Mouse (Mus musculus) CH12.LX (cell line): ENCODE measurements around the gene Tmem164. TPM values are rescaled to one million over a fixed set of nuclear protein-coding genes. Genes with fewer than 3 reads are reported as not detected.

Experiments
- DNase-seq: peaks from one replicate; pipeline ENCODE4 v3.0.0-alpha.2; 2013; ENCODE audit errors: extremely low read depth
- H3K27ac ChIP-seq: 2 replicates; pipeline ENCODE4 v1.5.1; 2012; ENCODE audit warnings: low read depth, mild to moderate bottlenecking, control low read depth, moderate library complexity; ENCODE audit not compliant: insufficient read depth
- H3K27me3 ChIP-seq: replicated peaks from 2 replicates; pipeline ENCODE3; 2012; ENCODE audit warnings: inconsistent platforms
- H3K36me3 ChIP-seq, 2 experiments: replicated peaks in 1 of 2; 2 replicates each; pipeline versions ENCODE3 to v1.6.1; 2012; ENCODE audit warnings: inconsistent platforms in 1 of 2, low read length in 1 of 2, mild to moderate bottlenecking in 1 of 2, mixed read lengths in 1 of 2, moderate library complexity in 1 of 2; ENCODE audit not compliant: control insufficient read depth in 1 of 2, insufficient read depth in 1 of 2
- H3K4me1 ChIP-seq, 2 experiments: 2 replicates each; pipeline ENCODE4 v1.6.1; 2012; ENCODE audit warnings: inconsistent platforms in 1 of 2, moderate library complexity in 1 of 2; ENCODE audit not compliant: insufficient read depth in 2 of 2, control insufficient read depth in 1 of 2
- H3K4me2 ChIP-seq: 2 replicates; pipeline ENCODE4 v1.6.1; 2012; ENCODE audit warnings: low read depth, mild to moderate bottlenecking, control low read depth; ENCODE audit not compliant: poor library complexity, insufficient read depth, severe bottlenecking
- H3K4me3 ChIP-seq, 3 experiments: fragments of 150-350 bp in 1 of 3; sonication (generic) in 1 of 3; replicated peaks in 1 of 3; 2 replicates each; pipeline versions ENCODE3 to v1.5.1; 2011 to 2012; ENCODE audit warnings: low read depth in 2 of 3, low read length in 2 of 3, mild to moderate bottlenecking in 2 of 3, moderate library complexity in 2 of 3, control low read depth in 1 of 3, improper control_type of control experiment in 1 of 3, inconsistent platforms in 1 of 3, mixed read lengths in 1 of 3; ENCODE audit not compliant: poor library complexity in 1 of 3
- H3K79me2 ChIP-seq: replicated peaks from 2 replicates; pipeline ENCODE4 v1.6.1; 2012; ENCODE audit warnings: mild to moderate bottlenecking, moderate library complexity; ENCODE audit not compliant: control insufficient read depth, poor library complexity, insufficient read depth, severe bottlenecking; ENCODE audit errors: extremely low read depth
- H3K9ac ChIP-seq: 2 replicates; pipeline ENCODE4 v1.6.1; 2012; ENCODE audit warnings: low read depth, mild to moderate bottlenecking, control low read depth, moderate library complexity; ENCODE audit not compliant: insufficient read depth
- H3K9me3 ChIP-seq: replicated peaks from 2 replicates; pipeline ENCODE3; 2012; ENCODE audit warnings: low read length, inconsistent platforms, mixed read lengths
- BHLHE40 ChIP-seq: IDR thresholded peaks from 2 replicates; pipeline ENCODE4 v1.6.1; 2011; ENCODE audit warnings: mild to moderate bottlenecking, low read depth, low read length, improper control_type of control experiment
- CTCF ChIP-seq, 2 experiments: IDR thresholded peaks in 1 of 2; conservative IDR thresholded peaks in 1 of 2; 2 replicates each; pipeline ENCODE4 v1.5.1; 2011 to 2012; ENCODE audit warnings: low read depth in 2 of 2, low read length in 2 of 2, improper control_type of control experiment in 1 of 2, inconsistent platforms in 1 of 2, mild to moderate bottlenecking in 1 of 2, moderate library complexity in 1 of 2
- E2F4 ChIP-seq: IDR thresholded peaks from 2 replicates; pipeline ENCODE4 v1.6.1; 2011; ENCODE audit warnings: low read depth, low read length, improper control_type of control experiment; ENCODE audit not compliant: insufficient replicate concordance
- GABPA ChIP-seq: IDR thresholded peaks from 2 replicates; pipeline ENCODE4 v1.6.1; 2012; ENCODE audit warnings: low read depth, low read length, improper control_type of control experiment, inconsistent platforms; ENCODE audit not compliant: insufficient replicate concordance
- JUND ChIP-seq: conservative IDR thresholded peaks from 2 replicates; pipeline ENCODE4 v1.6.1; 2011; ENCODE audit warnings: low read depth, low read length, improper control_type of control experiment
- MAFK ChIP-seq: IDR thresholded peaks from 2 replicates; pipeline ENCODE4 v1.6.1; 2011; ENCODE audit warnings: low read length, improper control_type of control experiment; ENCODE audit not compliant: insufficient replicate concordance
- NRF1 ChIP-seq: IDR thresholded peaks from 2 replicates; pipeline ENCODE4 v1.6.1; 2014; ENCODE audit warnings: low read depth, mild to moderate bottlenecking, inconsistent platforms, low read length, improper control_type of control experiment, moderate library complexity
- RAD21 ChIP-seq: IDR thresholded peaks from 2 replicates; pipeline ENCODE4 v1.6.1; 2011; ENCODE audit warnings: low read depth, mild to moderate bottlenecking, low read length, improper control_type of control experiment, moderate library complexity
- SIN3A ChIP-seq: IDR thresholded peaks from 2 replicates; pipeline ENCODE4 v1.6.1; 2012; ENCODE audit warnings: low read length, improper control_type of control experiment, inconsistent platforms
- SMC3 ChIP-seq: IDR thresholded peaks from 2 replicates; pipeline ENCODE4 v1.6.1; 2011; ENCODE audit warnings: low read depth, low read length, improper control_type of control experiment
- USF1 ChIP-seq: IDR thresholded peaks from 2 replicates; pipeline ENCODE4 v1.6.1; 2014; ENCODE audit warnings: low read depth, mild to moderate bottlenecking, inconsistent platforms, low read length, improper control_type of control experiment
- ZC3H11A ChIP-seq: IDR thresholded peaks from 2 replicates; pipeline ENCODE4 v1.6.1; 2012; ENCODE audit warnings: low read depth, mild to moderate bottlenecking, inconsistent platforms, low read length, improper control_type of control experiment
- ZMIZ1 ChIP-seq: IDR thresholded peaks from 2 replicates; pipeline ENCODE4 v1.6.1; 2012; ENCODE audit warnings: low read depth, mild to moderate bottlenecking, inconsistent platforms, low read length, improper control_type of control experiment
- dilution Hi-C: fragments of 300-500 bp; cut with MboI; formaldehyde crosslinking; loops from 2 replicates; pipeline ENCODE4 v1.14.3; 2020; ENCODE audit warnings: low sequenced_read_pairs; ENCODE audit not compliant: extremely low pct_unique_long_range_greater_than_20kb, extremely low pct_ligation_motif_present
- in situ Hi-C: fragments of 300-500 bp; cut with MboI; formaldehyde crosslinking; loops from 3 replicates; pipeline ENCODE4 v1.14.3; 2019; ENCODE audit warnings: low sequenced_read_pairs, low pct_ligation_motif_present, low pct_unique_long_range_greater_than_20kb, mixed read lengths
- polyA plus RNA-seq: library from polyadenylated mRNA; unstranded; fragments of >175 nt; gene quantifications from 2 replicates; pipeline ENCODE4 v1.2.1, GENCODE M21; 2012; ENCODE audit warnings: low read depth; ENCODE audit not compliant: insufficient read length
- total RNA-seq, 2 experiments: library from RNA; depleted of rRNA; stranded (reverse); fragments of 300-350 nt in 1 of 2; fragments of >200 nt in 1 of 2; gene quantifications; 2 replicates each; pipeline ENCODE4 v1.2.3; 2012 to 2014

Tmem164 gene
- total and polyA plus RNA-seq, 3 experiments = 19.2 to 22.7 (median 21.5) TPM

GRCm38 (mm10) chrX:142821239-142821638 lies 140.0 kb downstream of the Tmem164 start:
- dilution Hi-C loops = no loop called here
- TF ChIP-seq GABPA (no peak), NRF1 (no peak)
- Histone ChIP-seq H3K36me3 (peaks cover 0 to 25% of the 10 kb centered on the region in 2 experiments), H3K4me2 (no peak overlapping the region), H3K4me3 (no peak overlapping the region), H3K27me3 (no peaks in the 10 kb centered on the region), H3K79me2 (no peaks in the 10 kb centered on the region), H3K27ac (no peak overlapping the region), H3K9ac (no peak overlapping the region), H3K4me1 (no peaks in the 10 kb centered on the region; a peak in 1 of 4 replicates), H3K9me3 (no peaks in the 10 kb centered on the region)
- in situ Hi-C loops = loop anchor here (5.0 kb wide), 1 partner anchor 231 kb away; no protein-coding TSS in a partner anchor
- DNase-seq = no peak

GRCm38 (mm10) chrX:142821846-142822245 lies 140.6 kb downstream of the Tmem164 start:
- Histone ChIP-seq H3K36me3 (peaks cover 0 to 25% of the 10 kb centered on the region in 2 experiments), H3K4me3 (no peak overlapping the region), H3K9me3 (no peaks in the 10 kb centered on the region), H3K27ac (no peak overlapping the region), H3K4me1 (peaks cover 0 to 5% of the 10 kb centered on the region in 2 experiments; a peak in 2 of 4 replicates), H3K27me3 (no peaks in the 10 kb centered on the region), H3K79me2 (no peaks in the 10 kb centered on the region), H3K4me2 (no peak overlapping the region), H3K9ac (no peak overlapping the region)
- dilution Hi-C loops (no loop called here), in situ Hi-C loops (loop anchor here (5.0 kb wide), 1 partner anchor 230 kb away; no protein-coding TSS in a partner anchor)
- peak; percentile 5; the same call in 1 of the 2 replicates for TF ChIP-seq ZC3H11A
- TF ChIP-seq CTCF (conservative IDR thresholded peaks at IDR 0.05 in 1 of 2, IDR thresholded peaks at IDR 0.05 in 1 of 2; ENCODE audit: low read depth in 2 of 2, low read length in 2 of 2) = peak; percentile 38 to 67; a peak in 3 of 4 replicates
- peak; percentile 70 for TF ChIP-seq RAD21
- no peak for TF ChIP-seq SIN3A
- TF ChIP-seq SMC3 = peak; percentile 70
- no peak for TF ChIP-seq BHLHE40
- DNase-seq = peak; percentile 24

GRCm38 (mm10) chrX:142825309-142825708 lies 144.1 kb downstream of the Tmem164 start:
- Histone ChIP-seq H3K27me3 (no peaks in the 10 kb centered on the region), H3K9ac (no peak overlapping the region), H3K9me3 (no peaks in the 10 kb centered on the region), H3K27ac (no peak overlapping the region), H3K79me2 (no peaks in the 10 kb centered on the region), H3K36me3 (peaks cover 0 to 23% of the 10 kb centered on the region in 2 experiments), H3K4me1 (peaks cover 0 to 12% of the 10 kb centered on the region in 2 experiments; a peak in 2 of 4 replicates), H3K4me2 (no peak overlapping the region), H3K4me3 (no peak overlapping the region)
- in situ Hi-C loops (no loop called here), dilution Hi-C loops (no loop called here)
- TF ChIP-seq E2F4 (no peak), ZMIZ1 (no peak), USF1 (no peak), SMC3 (no peak), MAFK (no peak), JUND (no peak), NRF1 (no peak)
- no peak for DNase-seq
